Mouse (Mus musculus) lung, adult 2 months (tissue): ENCODE data around the gene Trim40.

ENCODE experiments used
- CTCF ChIP-seq: fragments of 200-500 bp; IDR thresholded peaks from 2 replicates; pipeline ENCODE4 v1.5.1; 2011; ENCODE audit warnings: mild to moderate bottlenecking, low read length, control low read depth; ENCODE audit not compliant: insufficient read depth
- POLR2A ChIP-seq: fragments of 200-500 bp; IDR thresholded peaks from 2 replicates; pipeline ENCODE4 v1.6.1; 2011; ENCODE audit warnings: low read depth, mild to moderate bottlenecking, control low read depth, low read length, borderline replicate concordance; ENCODE audit errors: extremely low read depth

DNA sequence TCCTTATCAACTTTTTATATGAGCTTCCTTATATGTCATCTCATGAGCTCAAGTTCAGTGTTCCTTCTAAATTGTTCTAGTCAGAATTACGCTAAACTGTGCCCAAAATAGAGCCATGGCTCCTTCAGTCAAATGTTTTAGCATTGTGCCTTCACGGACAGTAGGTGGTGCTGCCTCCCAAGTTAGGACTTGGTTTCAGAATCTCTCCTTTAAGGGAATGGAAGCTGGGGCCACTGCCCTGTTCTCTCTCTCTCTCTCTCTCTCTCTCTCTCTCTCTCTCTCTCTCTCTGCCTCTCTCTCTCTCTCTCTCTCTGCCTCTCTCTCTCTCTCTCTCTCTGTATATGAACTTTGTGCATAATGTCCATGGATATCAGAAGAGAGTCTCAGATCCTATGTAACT is 2.4 kb upstream of the Trim40 start:
- peak; percentile 44 for TF ChIP-seq CTCF
- no peak for TF ChIP-seq POLR2A
